ENCODE assay signal across 8 mouse cellular contexts in the genomic region with DNA sequence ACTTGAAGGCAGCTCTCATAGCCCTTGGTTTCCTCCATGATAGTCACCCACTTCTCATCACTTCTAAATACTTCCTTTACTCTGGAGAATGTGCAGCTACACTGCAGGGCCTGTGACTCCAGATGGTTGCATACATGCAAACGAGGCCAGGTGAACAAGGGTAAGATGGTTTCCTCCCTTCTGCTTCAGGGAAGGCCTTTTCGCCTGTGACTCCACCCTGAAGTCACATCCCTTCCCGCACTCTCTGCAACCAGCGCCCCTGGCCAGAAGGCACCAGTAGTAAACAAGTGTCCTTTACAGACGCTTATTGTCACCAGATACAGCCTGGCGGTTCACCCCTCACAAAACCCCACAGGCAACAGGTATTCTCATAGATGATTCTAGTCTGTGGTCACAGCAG. TPM values are rescaled to one million over a fixed set of nuclear protein-coding genes. Genes with fewer than 3 reads are reported as not detected.
A peak's percentile ranks its signal among the peaks of the same experiment; 100 is the strongest.
DNase-seq lines count a peak whose midpoint lies in the region; ATAC-seq and TF ChIP-seq lines count a peak whose summit lies in the region.

No protein-coding gene starts in this region.

- intact Hi-C loops in gastrocnemius, postnatal 36 days (cut with DNase I): no loop called here

- H3K4me1 ChIP-seq in heart, embryonic 13.5 days: peaks cover 71% of the 10 kb centered on the region
- peaks cover 0 to 3% of the 10 kb centered on the region in 2 experiments; a peak in 2 of 4 replicates for H3K4me1 ChIP-seq in liver, embryonic 14.5 days (replicated peaks; ENCODE audit: control insufficient read depth in 2 of 2, insufficient read depth in 2 of 2, low read length in 1 of 2)
- no peaks in the 10 kb centered on the region for H3K4me1 ChIP-seq in stomach, embryonic 16.5 days (ENCODE audit: control insufficient read depth, insufficient read depth, low read length)

- ATAC-seq in heart, embryonic 13.5 days (ENCODE audit: extremely low read depth, insufficient number of reproducible peaks, low FRiP score, low TSS enrichment): no peak
- no peak for ATAC-seq in liver, embryonic 14.5 days (ENCODE audit: insufficient read depth)
- no peak for ATAC-seq in stomach, embryonic 16.5 days (ENCODE audit: insufficient read depth, low FRiP score)

- TF ChIP-seq EP300 in liver, embryonic 14.5 days (IDR thresholded peaks at IDR 0.05; ENCODE audit: low read depth): no peak

- H3K9ac ChIP-seq in heart, embryonic 13.5 days: peak overlapping the region; percentile 90
- H3K9ac ChIP-seq in liver, embryonic 14.5 days (replicated peaks): no peak overlapping the region
- 0 out of 2 replicates have a peak overlapping the region, but pooled peaks have one; percentile 24 for H3K9ac ChIP-seq in stomach, embryonic 16.5 days (ENCODE audit: low read length)

- H3K27me3 ChIP-seq in heart, embryonic 13.5 days (replicated peaks): peaks cover 23% of the 10 kb centered on the region; the same call in 1 of the 2 replicates
- H3K27me3 ChIP-seq in liver, embryonic 14.5 days (ENCODE audit: control insufficient read depth, insufficient read depth, low read length): peaks cover 42% of the 10 kb centered on the region
- 0 out of 2 replicates have a peak, but pooled peaks cover 7% of the 10 kb centered on the region for H3K27me3 ChIP-seq in stomach, embryonic 16.5 days (ENCODE audit: control insufficient read depth, insufficient read depth, low read length)

- H3K36me3 ChIP-seq in heart, embryonic 13.5 days: no peaks in the 10 kb centered on the region
- no peaks in the 10 kb centered on the region for H3K36me3 ChIP-seq in liver, embryonic 14.5 days (replicated peaks; ENCODE audit: control insufficient read depth, insufficient read depth, low read depth)
- H3K36me3 ChIP-seq in stomach, embryonic 16.5 days (ENCODE audit: control insufficient read depth, insufficient read depth, low read length): no peaks in the 10 kb centered on the region

- peak overlapping the region; percentile 83 for H3K4me3 ChIP-seq in heart, embryonic 13.5 days
- peak overlapping the region in 1 of 2 experiments; percentile 58; a peak in 3 of 4 replicates for H3K4me3 ChIP-seq in liver, embryonic 14.5 days (ENCODE audit: insufficient read depth in 1 of 2, low read depth in 2 of 2, low read length in 2 of 2)
- H3K4me3 ChIP-seq in stomach, embryonic 16.5 days (replicated peaks; ENCODE audit: low read length): peak overlapping the region; percentile 62

- WGBS in heart, embryonic 13.5 days: 53% methylated on average over 6 of the region's 6 CpGs
- 52% methylated on average over 6 of the region's 6 CpGs for WGBS in liver, embryonic 14.5 days (ENCODE audit: insufficient replicate concordance)
- 73% methylated on average over 6 of the region's 6 CpGs for WGBS in stomach, embryonic 16.5 days

- H3K9me3 ChIP-seq in heart, embryonic 13.5 days: no peaks in the 10 kb centered on the region
- H3K9me3 ChIP-seq in liver, embryonic 14.5 days (ENCODE audit: control insufficient read depth, low read length): no peaks in the 10 kb centered on the region
- H3K9me3 ChIP-seq in stomach, embryonic 16.5 days (replicated peaks; ENCODE audit: control insufficient read depth, low read length): no peaks in the 10 kb centered on the region

- TF ChIP-seq CTCF in liver, embryonic 14.5 days (IDR thresholded peaks at IDR 0.05; ENCODE audit: low read depth): no peak

- H3K4me2 ChIP-seq in heart, embryonic 13.5 days: peak overlapping the region; percentile 95
- peak overlapping the region; percentile 58 for H3K4me2 ChIP-seq in liver, embryonic 14.5 days (ENCODE audit: low read depth)
- H3K4me2 ChIP-seq in stomach, embryonic 16.5 days (ENCODE audit: low read depth, low read length): peak overlapping the region; percentile 83

- peak overlapping the region; percentile 85 for H3K27ac ChIP-seq in heart, embryonic 13.5 days (replicated peaks)
- no peak overlapping the region for H3K27ac ChIP-seq in liver, embryonic 14.5 days
- H3K27ac ChIP-seq in stomach, embryonic 16.5 days (ENCODE audit: low read length): no peak overlapping the region

- DNase-seq in spleen, adult 18-20 months: peak; percentile 35 to 46
- DNase-seq in spleen, postnatal 4 days (ENCODE audit: low spot score in 2 of 2): no peak
- DNase-seq in liver, embryonic 14.5 days (ENCODE audit: low read depth in 3 of 3, low spot score in 3 of 3): no peak
- DNase-seq in gastrocnemius, postnatal 36 days: no peak
- DNase-seq in urinary bladder, adult 18-20 months (ENCODE audit: low spot score in 2 of 2): no peak
- no peak for DNase-seq in cerebellum, postnatal 36 days

RNA-seq across cellular contexts. Expression of gene Pxdc1, which starts 2.9 kb away (rescaled TPM):
- polyA plus RNA-seq in heart, embryonic 13.5 days (2015; fragmentation: Nextera tagmentation; extraction: Ambion mirVana): 14.6 and 21.4 TPM in 2 replicates
- 7.9 and 9.3 TPM in 2 replicates for polyA plus RNA-seq in liver, embryonic 14.5 days (2012; rRNA removed)
- polyA plus RNA-seq in liver, embryonic 14.5 days (2014; fragmentation: Nextera tagmentation; extraction: Ambion mirVana): 8.1 and 10.4 TPM in 2 replicates
- polyA plus RNA-seq in stomach, embryonic 16.5 days (2015; fragmentation: Nextera tagmentation; extraction: Ambion mirVana): 11.1 and 11.7 TPM in 2 replicates
- total RNA-seq in gastrocnemius, postnatal 36 days (2021): 1 to 10 TPM; 3.9 to 5.9 TPM

Comparison
In these comparisons a context has a peak if more than half of its experiments do, and no peak if none do; other contexts are left out.
1. DNase-seq: peak in spleen, adult 18-20 months (2 of 2); none in spleen, postnatal 4 days (0 of 2), liver, embryonic 14.5 days (0 of 3), gastrocnemius, postnatal 36 days (0 of 2), urinary bladder, adult 18-20 months (0 of 2) and cerebellum, postnatal 36 days (0 of 2).
2. Peak in every context shown above with its lines, with median percentiles within 50 percentile points of each other: H3K4me2 ChIP-seq.